Mouse (Mus musculus): ENCODE measurements at regions not wholly inside any gene's neighbourhood (a gene's known extent, or its start where the extent isn't known, plus 50 kb on each side); places are given as distances from the start of the nearest gene placed in this dataset.

GRCm38 (mm10) chr4:53386309-53386708 lies 53.9 kb upstream of the Slc44a1 start:
- DNase-seq (ENCODE audit: low spot score): no peak

GRCm38 (mm10) chr4:53384761-53385160 lies 55.5 kb upstream of the Slc44a1 start:
- peak; percentile 90 for DNase-seq (ENCODE audit: low spot score)

GRCm38 (mm10) chr4:53384104-53384503 lies 56.1 kb upstream of the Slc44a1 start:
- no peak for DNase-seq (ENCODE audit: low spot score)

GRCm38 (mm10) chr4:53382012-53382411 lies 58.2 kb upstream of the Slc44a1 start:
- DNase-seq (ENCODE audit: low spot score): no peak

GRCm38 (mm10) chr4:53379855-53380254 lies 60.4 kb upstream of the Slc44a1 start:
- no peak for DNase-seq (ENCODE audit: low spot score)

GRCm38 (mm10) chr4:53376995-53377394 lies 63.2 kb upstream of the Slc44a1 start:
- no peak for DNase-seq (ENCODE audit: low spot score)

GRCm38 (mm10) chr4:53356374-53356773 lies 83.8 kb upstream of the Slc44a1 start:
- no peak for DNase-seq (ENCODE audit: low spot score)

GRCm38 (mm10) chr4:53354961-53355360 lies 85.3 kb upstream of the Slc44a1 start:
- peak; percentile 66 for DNase-seq (ENCODE audit: low spot score)

- no peak for DNase-seq (ENCODE audit: low spot score)
Measured at GRCm38 (mm10) chr4:53353399-53354090, 86.7 kb upstream of the Slc44a1 start.

- no peak for DNase-seq (ENCODE audit: low spot score)
Measured at GRCm38 (mm10) chr4:53351104-53351607, 89.1 kb upstream of the Slc44a1 start.

- no peak for DNase-seq (ENCODE audit: low spot score)
Measured at GRCm38 (mm10) chr4:53345346-53345745, 94.9 kb upstream of the Slc44a1 start.

GRCm38 (mm10) chr4:53344546-53344945 lies 95.7 kb upstream of the Slc44a1 start:
- peak; percentile 7 for DNase-seq (ENCODE audit: low spot score)

- DNase-seq (ENCODE audit: low spot score): no peak
Measured at GRCm38 (mm10) chr4:53341181-53341580, 99.0 kb upstream of the Slc44a1 start.

- DNase-seq (ENCODE audit: low spot score): peak; percentile 1
Measured at GRCm38 (mm10) chr4:53340021-53340667, 100.1 kb upstream of the Slc44a1 start.

GRCm38 (mm10) chr4:53339125-53340020 lies 100.8 kb upstream of the Slc44a1 start:
- peak; percentile 20 for DNase-seq (ENCODE audit: low spot score)

GRCm38 (mm10) chr4:53338479-53338878 lies 101.7 kb upstream of the Slc44a1 start:
- no peak for DNase-seq (ENCODE audit: low spot score)

- DNase-seq (ENCODE audit: low spot score): peak; percentile 29
Measured at GRCm38 (mm10) chr4:53337784-53338183, 102.4 kb upstream of the Slc44a1 start.

- no peak for DNase-seq (ENCODE audit: low spot score)
Measured at GRCm38 (mm10) chr4:53327382-53328165, 112.6 kb upstream of the Slc44a1 start.

GRCm38 (mm10) chr4:53323838-53324237 lies 116.4 kb upstream of the Slc44a1 start:
- no peak for DNase-seq (ENCODE audit: low spot score)

- DNase-seq (ENCODE audit: low spot score): no peak
Measured at GRCm38 (mm10) chr4:53323195-53323594, 117.0 kb upstream of the Slc44a1 start.

- no peak for DNase-seq (ENCODE audit: low spot score)
Measured at GRCm38 (mm10) chr4:53322484-53322883, 117.7 kb upstream of the Slc44a1 start.

Measured in embryo, embryonic 10 days (tissue).